Mouse (Mus musculus) CH12.LX (cell line): Measurements from ENCODE around the gene Epb41l1. TPM values are rescaled to one million over a fixed set of nuclear protein-coding genes. Genes with fewer than 3 reads are reported as not detected.
"Not testable (repeated sequence)": the region's sequence is repeated elsewhere in the genome, so short reads cannot be mapped to it uniquely, and the experiment has no call there.

Experiments used
- DNase-seq: peaks from one replicate; pipeline ENCODE4 v3.0.0-alpha.2; 2013; ENCODE audit errors: extremely low read depth
- H3K27ac ChIP-seq: 2 replicates; pipeline ENCODE4 v1.5.1; 2012; ENCODE audit warnings: low read depth, mild to moderate bottlenecking, control low read depth, moderate library complexity; ENCODE audit not compliant: insufficient read depth
- H3K27me3 ChIP-seq: replicated peaks from 2 replicates; pipeline ENCODE3; 2012; ENCODE audit warnings: inconsistent platforms
- H3K36me3 ChIP-seq, 2 experiments: replicated peaks in 1 of 2; 2 replicates each; pipeline versions ENCODE3 to v1.6.1; 2012; ENCODE audit warnings: inconsistent platforms in 1 of 2, low read length in 1 of 2, mild to moderate bottlenecking in 1 of 2, mixed read lengths in 1 of 2, moderate library complexity in 1 of 2; ENCODE audit not compliant: control insufficient read depth in 1 of 2, insufficient read depth in 1 of 2
- H3K4me1 ChIP-seq, 2 experiments: 2 replicates each; pipeline ENCODE4 v1.6.1; 2012; ENCODE audit warnings: inconsistent platforms in 1 of 2, moderate library complexity in 1 of 2; ENCODE audit not compliant: insufficient read depth in 2 of 2, control insufficient read depth in 1 of 2
- H3K4me2 ChIP-seq: 2 replicates; pipeline ENCODE4 v1.6.1; 2012; ENCODE audit warnings: low read depth, mild to moderate bottlenecking, control low read depth; ENCODE audit not compliant: poor library complexity, insufficient read depth, severe bottlenecking
- H3K4me3 ChIP-seq, 3 experiments: fragments of 150-350 bp in 1 of 3; sonication (generic) in 1 of 3; replicated peaks in 1 of 3; 2 replicates each; pipeline versions ENCODE3 to v1.5.1; 2011 to 2012; ENCODE audit warnings: low read depth in 2 of 3, low read length in 2 of 3, mild to moderate bottlenecking in 2 of 3, moderate library complexity in 2 of 3, control low read depth in 1 of 3, improper control_type of control experiment in 1 of 3, inconsistent platforms in 1 of 3, mixed read lengths in 1 of 3; ENCODE audit not compliant: poor library complexity in 1 of 3
- H3K79me2 ChIP-seq: replicated peaks from 2 replicates; pipeline ENCODE4 v1.6.1; 2012; ENCODE audit warnings: mild to moderate bottlenecking, moderate library complexity; ENCODE audit not compliant: control insufficient read depth, poor library complexity, insufficient read depth, severe bottlenecking; ENCODE audit errors: extremely low read depth
- H3K9ac ChIP-seq: 2 replicates; pipeline ENCODE4 v1.6.1; 2012; ENCODE audit warnings: low read depth, mild to moderate bottlenecking, control low read depth, moderate library complexity; ENCODE audit not compliant: insufficient read depth
- H3K9me3 ChIP-seq: replicated peaks from 2 replicates; pipeline ENCODE3; 2012; ENCODE audit warnings: low read length, inconsistent platforms, mixed read lengths
- CHD2 ChIP-seq: IDR thresholded peaks from 2 replicates; pipeline ENCODE4 v1.6.1; 2011; ENCODE audit warnings: low read length, improper control_type of control experiment
- CTCF ChIP-seq, 2 experiments: IDR thresholded peaks in 1 of 2; conservative IDR thresholded peaks in 1 of 2; 2 replicates each; pipeline ENCODE4 v1.5.1; 2011 to 2012; ENCODE audit warnings: low read depth in 2 of 2, low read length in 2 of 2, improper control_type of control experiment in 1 of 2, inconsistent platforms in 1 of 2, mild to moderate bottlenecking in 1 of 2, moderate library complexity in 1 of 2
- ELF1 ChIP-seq: IDR thresholded peaks from 2 replicates; pipeline ENCODE4 v1.6.1; 2014; ENCODE audit warnings: low read depth, mild to moderate bottlenecking, inconsistent platforms, low read length, improper control_type of control experiment
- GABPA ChIP-seq: IDR thresholded peaks from 2 replicates; pipeline ENCODE4 v1.6.1; 2012; ENCODE audit warnings: low read depth, low read length, improper control_type of control experiment, inconsistent platforms; ENCODE audit not compliant: insufficient replicate concordance
- HCFC1 ChIP-seq: IDR thresholded peaks from 2 replicates; pipeline ENCODE4 v1.6.1; 2012; ENCODE audit warnings: low read depth, mild to moderate bottlenecking, inconsistent platforms, low read length, improper control_type of control experiment
- JUN ChIP-seq: IDR thresholded peaks from 2 replicates; pipeline ENCODE4 v1.6.1; 2011; ENCODE audit warnings: low read depth, mild to moderate bottlenecking, low read length, improper control_type of control experiment, moderate library complexity; ENCODE audit not compliant: insufficient read depth
- JUND ChIP-seq: conservative IDR thresholded peaks from 2 replicates; pipeline ENCODE4 v1.6.1; 2011; ENCODE audit warnings: low read depth, low read length, improper control_type of control experiment
- KAT2A ChIP-seq: IDR thresholded peaks from 2 replicates; pipeline ENCODE4 v1.6.1; 2012; ENCODE audit warnings: low read length, improper control_type of control experiment, inconsistent platforms; ENCODE audit not compliant: insufficient replicate concordance
- MAFK ChIP-seq: IDR thresholded peaks from 2 replicates; pipeline ENCODE4 v1.6.1; 2011; ENCODE audit warnings: low read length, improper control_type of control experiment; ENCODE audit not compliant: insufficient replicate concordance
- MAZ ChIP-seq: IDR thresholded peaks from 2 replicates; pipeline ENCODE4 v1.6.1; 2012; ENCODE audit warnings: low read depth, mild to moderate bottlenecking, inconsistent platforms, low read length, improper control_type of control experiment, moderate library complexity
- MYC ChIP-seq: IDR thresholded peaks from 2 replicates; pipeline ENCODE4 v1.6.1; 2011; ENCODE audit warnings: low read depth, mild to moderate bottlenecking, improper control_type of control experiment, low read length
- POLR2A ChIP-seq: IDR thresholded peaks from 2 replicates; pipeline ENCODE4 v1.6.1; 2011; ENCODE audit warnings: low read depth, mild to moderate bottlenecking, improper control_type of control experiment, low read length
- RAD21 ChIP-seq: IDR thresholded peaks from 2 replicates; pipeline ENCODE4 v1.6.1; 2011; ENCODE audit warnings: low read depth, mild to moderate bottlenecking, low read length, improper control_type of control experiment, moderate library complexity
- RCOR1 ChIP-seq: conservative IDR thresholded peaks from 2 replicates; pipeline ENCODE4 v1.6.1; 2012; ENCODE audit warnings: low read depth, mild to moderate bottlenecking, inconsistent platforms, low read length, improper control_type of control experiment
- TBP ChIP-seq: conservative IDR thresholded peaks from 2 replicates; pipeline ENCODE4 v1.6.1; 2011; ENCODE audit warnings: low read depth, low read length, improper control_type of control experiment
- TCF12 ChIP-seq: IDR thresholded peaks from 2 replicates; pipeline ENCODE4 v1.6.1; 2014; ENCODE audit warnings: low read depth, mild to moderate bottlenecking, inconsistent platforms, low read length, improper control_type of control experiment
- USF1 ChIP-seq: IDR thresholded peaks from 2 replicates; pipeline ENCODE4 v1.6.1; 2014; ENCODE audit warnings: low read depth, mild to moderate bottlenecking, inconsistent platforms, low read length, improper control_type of control experiment
- dilution Hi-C: fragments of 300-500 bp; cut with MboI; formaldehyde crosslinking; loops from 2 replicates; pipeline ENCODE4 v1.14.3; 2020; ENCODE audit warnings: low sequenced_read_pairs; ENCODE audit not compliant: extremely low pct_unique_long_range_greater_than_20kb, extremely low pct_ligation_motif_present
- in situ Hi-C: fragments of 300-500 bp; cut with MboI; formaldehyde crosslinking; loops from 3 replicates; pipeline ENCODE4 v1.14.3; 2019; ENCODE audit warnings: low sequenced_read_pairs, low pct_ligation_motif_present, low pct_unique_long_range_greater_than_20kb, mixed read lengths
- polyA plus RNA-seq: library from polyadenylated mRNA; unstranded; fragments of >175 nt; gene quantifications from 2 replicates; pipeline ENCODE4 v1.2.1, GENCODE M21; 2012; ENCODE audit warnings: low read depth; ENCODE audit not compliant: insufficient read length
- total RNA-seq, 2 experiments: library from RNA; depleted of rRNA; stranded (reverse); fragments of 300-350 nt in 1 of 2; fragments of >200 nt in 1 of 2; gene quantifications; 2 replicates each; pipeline ENCODE4 v1.2.3; 2012 to 2014

The Epb41l1 gene
- total and polyA plus RNA-seq, 3 experiments, result 0.21 TPM; not detected in 2

DNA sequence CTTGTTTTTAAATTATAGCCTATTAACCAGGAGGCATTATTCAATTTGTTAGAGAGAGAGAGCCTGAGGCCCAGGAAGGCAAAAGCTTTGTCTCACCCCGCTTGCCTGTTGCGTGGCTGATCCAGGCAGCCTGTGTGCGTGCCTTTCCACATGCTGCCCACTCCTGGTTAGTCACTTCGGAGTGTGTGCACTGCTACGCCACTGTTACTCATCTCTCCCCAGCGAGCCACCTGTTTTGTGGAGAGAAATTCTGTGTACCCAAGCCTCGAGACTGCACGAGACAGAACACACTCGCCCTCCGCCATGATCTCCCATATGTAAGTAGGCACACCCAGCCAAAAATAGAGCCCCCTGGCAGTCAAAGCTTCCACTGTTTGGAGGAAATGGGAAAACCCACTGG, 40.8 kb upstream of the Epb41l1 start:
- H3K27me3 ChIP-seq, result no peaks in the 10 kb centered on the region
- peaks cover 5% of the 10 kb centered on the region for H3K9me3 ChIP-seq
- H3K36me3 ChIP-seq, result no peaks in the 10 kb centered on the region
- in situ Hi-C loops, result no loop called here
- H3K79me2 ChIP-seq, result no peaks in the 10 kb centered on the region
- peaks cover 0 to 4% of the 10 kb centered on the region in 2 experiments; a peak in 1 of 4 replicates for H3K4me1 ChIP-seq
- dilution Hi-C loops, result no loop called here
- DNase-seq, result no peak
- H3K9ac ChIP-seq, result no peak overlapping the region
- TF ChIP-seq RAD21 (no peak), RCOR1 (no peak), MYC (no peak), CTCF (conservative IDR thresholded peaks at IDR 0.05 in 1 of 2, IDR thresholded peaks at IDR 0.05 in 1 of 2; ENCODE audit: low read depth in 2 of 2, low read length in 2 of 2) (no peak), USF1 (no peak), TBP (no peak), JUN (no peak), CHD2 (no peak), GABPA (no peak)
- H3K4me3 ChIP-seq, result no peak overlapping the region
- H3K27ac ChIP-seq, result no peak overlapping the region
- H3K4me2 ChIP-seq, result no peak overlapping the region

DNA sequence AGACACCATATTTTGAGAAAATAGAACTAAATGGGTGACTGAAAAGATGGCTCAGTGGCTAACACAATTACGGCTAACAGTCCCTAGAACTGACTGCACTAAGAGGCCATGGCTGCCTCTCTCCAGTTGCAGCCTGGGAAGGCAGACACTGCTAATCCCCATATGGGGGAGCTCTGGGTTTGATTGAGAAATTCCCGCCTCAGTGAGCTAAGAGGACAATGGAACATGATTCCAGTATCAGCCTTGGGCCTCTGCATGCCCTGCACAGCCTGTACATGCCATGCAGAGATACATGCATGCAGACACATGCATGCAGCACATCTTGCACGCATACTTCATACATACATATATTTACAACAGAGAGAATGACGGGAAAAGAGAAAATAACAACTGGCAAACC, 39.4 kb upstream of the Epb41l1 start:
- Histone ChIP-seq H3K9me3 (peaks cover 5% of the 10 kb centered on the region), H3K36me3 (no peaks in the 10 kb centered on the region), H3K4me3 (no peak overlapping the region), H3K79me2 (no peaks in the 10 kb centered on the region), H3K4me2 (no peak overlapping the region), H3K4me1 (peaks cover 0 to 13% of the 10 kb centered on the region in 2 experiments; a peak in 2 of 4 replicates), H3K27ac (no peak overlapping the region), H3K9ac (no peak overlapping the region), H3K27me3 (no peaks in the 10 kb centered on the region)
- dilution Hi-C loops (no loop called here), in situ Hi-C loops (no loop called here)
- TF ChIP-seq JUND (no peak), RAD21 (peak; percentile 4)
- no peak for DNase-seq

DNA sequence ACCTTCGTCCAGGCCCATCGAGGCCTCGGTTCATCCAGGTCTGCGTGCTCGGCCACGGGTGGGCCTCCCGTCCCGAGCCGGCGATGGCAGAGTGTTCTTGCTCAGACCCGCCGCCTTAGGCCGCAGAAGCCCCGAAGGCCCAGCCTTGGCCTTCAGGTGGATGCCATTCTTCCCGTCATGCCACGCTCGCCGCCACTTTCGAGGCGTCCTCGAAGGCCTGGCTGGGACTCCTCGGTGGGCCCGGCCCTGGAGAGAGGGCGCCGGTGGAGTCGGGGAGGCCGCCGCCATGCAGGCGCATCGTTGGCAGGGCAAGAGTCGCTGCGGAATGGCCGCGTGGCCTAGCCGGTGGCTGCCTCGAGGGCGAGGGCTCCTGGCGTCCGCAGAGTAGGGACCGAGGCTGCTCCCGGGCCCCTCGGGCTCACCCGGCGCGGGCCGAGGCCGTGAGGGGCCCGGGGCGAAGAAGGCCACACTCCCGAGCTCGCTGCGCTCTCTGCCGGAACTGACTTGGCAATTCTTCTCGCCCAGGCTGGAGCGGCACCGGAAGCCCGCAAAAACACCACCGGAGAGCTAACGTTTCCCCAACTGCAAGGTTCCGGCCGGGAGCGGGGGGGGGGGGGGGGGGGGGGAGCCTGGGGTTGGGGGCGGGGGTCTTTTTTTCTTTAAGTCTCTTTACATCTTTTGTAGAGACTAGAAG, 28.1 kb upstream of the Epb41l1 start:
- peak; percentile 80 for DNase-seq
- H3K27me3 ChIP-seq, H3K36me3 ChIP-seq, H3K27ac ChIP-seq, H3K79me2 ChIP-seq, H3K4me1 ChIP-seq, dilution Hi-C loops, in situ Hi-C loops, H3K9me3 ChIP-seq: not testable (repeated sequence)
- Histone ChIP-seq H3K9ac (peak overlapping the region; percentile 49; the same call in 1 of the 2 replicates), H3K4me3 (peak overlapping the region; percentile 18 to 51 (median 44)), H3K4me2 (peak overlapping the region; percentile 76; the same call in 1 of the 2 replicates)
- TF ChIP-seq MAZ (peak; percentile 85), ELF1 (0 out of 2 replicates have a peak, but pooled peaks have one; percentile 14), POLR2A (peak; percentile 40; the same call in 1 of the 2 replicates), MAFK (peak; percentile 73; the same call in 1 of the 2 replicates), HCFC1 (peak; percentile 74), CHD2 (0 out of 2 replicates have a peak, but pooled peaks have one; percentile 45), TCF12 (peak; percentile 59), KAT2A (0 out of 2 replicates have a peak, but pooled peaks have one; percentile 51)
